Mouse (Mus musculus) hindbrain, embryonic 12.5 days (tissue): Measurements from ENCODE around the gene Cox10. TPM values are rescaled to one million over a fixed set of nuclear protein-coding genes. Genes with fewer than 3 reads are reported as not detected.

Experiments
- ATAC-seq: fragments of 200-750 bp; cut with Nextera tagmentation; 2 replicates; pipeline ENCODE4 v1.8.0; 2017; ENCODE audit warnings: moderate TSS enrichment; ENCODE audit not compliant: low FRiP score
- H3K27ac ChIP-seq: fragments of 300-500 bp; sonication (generic); 2 replicates; pipeline ENCODE4 v1.5.1; 2016; ENCODE audit warnings: mild to moderate bottlenecking
- H3K27me3 ChIP-seq: fragments of 300-500 bp; sonication (generic); 2 replicates; pipeline ENCODE4 v1.6.1; 2016; ENCODE audit warnings: mild to moderate bottlenecking
- H3K36me3 ChIP-seq: fragments of 300-500 bp; sonication (generic); 2 replicates; pipeline ENCODE4 v1.6.1; 2016; ENCODE audit warnings: mild to moderate bottlenecking
- H3K4me1 ChIP-seq: fragments of 300-500 bp; sonication (generic); 2 replicates; pipeline ENCODE4 v1.6.1; 2016
- H3K4me2 ChIP-seq: fragments of 300-500 bp; sonication (generic); replicated peaks from 2 replicates; pipeline ENCODE4 v1.6.1; 2016; ENCODE audit warnings: mild to moderate bottlenecking
- H3K4me3 ChIP-seq: fragments of 300-500 bp; sonication (generic); 2 replicates; pipeline ENCODE4 v1.5.1; 2016; ENCODE audit warnings: mild to moderate bottlenecking
- H3K9ac ChIP-seq: fragments of 300-500 bp; sonication (generic); 2 replicates; pipeline ENCODE4 v1.6.1; 2016; ENCODE audit warnings: mild to moderate bottlenecking, moderate library complexity
- H3K9me3 ChIP-seq: fragments of 300-500 bp; sonication (generic); replicated peaks from 2 replicates; pipeline ENCODE4 v1.6.1; 2016; ENCODE audit warnings: mild to moderate bottlenecking
- WGBS: fragments of 180-500 bp; shearing (Covaris S2); methylation state at CpG from one replicate; pipeline ENCODE4 v1.1.7; 2016; 5-methylcytosine and 5-hydroxymethylcytosine counted together
- polyA plus RNA-seq: library from polyadenylated mRNA; unstranded; fragments of >200 nt; fragmentation: Nextera tagmentation; extraction: Ambion mirVana; gene quantifications from 2 replicates; pipeline ENCODE4 v1.2.1, GENCODE M21; 2016

The Cox10 gene
- polyA plus RNA-seq, 1 experiment from 2014 or later, result 19.8 TPM

GRCm38 (mm10) chr11:64076212-64076611, 3.1 kb downstream of the Cox10 start:
- Histone ChIP-seq H3K4me1 (peaks cover 13% of the 10 kb centered on the region), H3K9me3 (no peaks in the 10 kb centered on the region), H3K36me3 (peaks cover 12% of the 10 kb centered on the region; the same call in 1 of the 2 replicates), H3K27ac (no peak overlapping the region), H3K27me3 (no peaks in the 10 kb centered on the region), H3K9ac (no peak overlapping the region), H3K4me2 (no peak overlapping the region), H3K4me3 (no peak overlapping the region)
- ATAC-seq, result no peak
- WGBS, result 95% methylated on average over 4 of the region's 4 CpGs

GRCm38 (mm10) chr11:64073379-64073778, 5.9 kb downstream of the Cox10 start:
- Histone ChIP-seq H3K27ac (no peak overlapping the region), H3K9ac (no peak overlapping the region), H3K9me3 (no peaks in the 10 kb centered on the region), H3K4me2 (no peak overlapping the region), H3K36me3 (peaks cover 28% of the 10 kb centered on the region), H3K4me3 (no peak overlapping the region), H3K4me1 (peaks cover 4% of the 10 kb centered on the region), H3K27me3 (no peaks in the 10 kb centered on the region)
- ATAC-seq, result no peak
- 76% methylated on average over 4 of the region's 4 CpGs for WGBS

DNA sequence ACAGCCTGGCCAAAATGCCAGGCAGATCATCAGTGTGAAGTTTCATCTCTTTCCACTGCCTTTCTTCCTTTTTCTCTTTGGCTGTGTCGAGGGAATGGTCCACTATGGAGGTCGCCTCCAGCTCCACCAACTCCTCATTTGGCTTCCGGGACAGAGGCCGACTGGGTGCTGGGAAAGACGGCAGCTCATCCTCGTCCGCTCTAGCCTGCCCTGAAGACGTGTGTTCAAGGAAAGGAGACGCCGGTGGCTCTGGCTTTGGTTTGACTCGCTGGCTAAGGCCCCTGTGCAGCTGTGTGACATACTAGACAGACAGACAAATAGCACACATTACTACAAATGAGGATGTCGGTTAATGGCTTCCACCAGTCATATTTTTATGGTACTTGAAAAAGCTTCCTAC, 7.7 kb downstream of the Cox10 start:
- no peak for ATAC-seq
- Histone ChIP-seq H3K4me3 (no peak overlapping the region), H3K27me3 (no peaks in the 10 kb centered on the region), H3K27ac (no peak overlapping the region), H3K9me3 (no peaks in the 10 kb centered on the region), H3K9ac (no peak overlapping the region), H3K36me3 (peaks cover 28% of the 10 kb centered on the region), H3K4me2 (no peak overlapping the region), H3K4me1 (no peaks in the 10 kb centered on the region)
- 93% methylated on average over 12 of the region's 12 CpGs for WGBS

DNA sequence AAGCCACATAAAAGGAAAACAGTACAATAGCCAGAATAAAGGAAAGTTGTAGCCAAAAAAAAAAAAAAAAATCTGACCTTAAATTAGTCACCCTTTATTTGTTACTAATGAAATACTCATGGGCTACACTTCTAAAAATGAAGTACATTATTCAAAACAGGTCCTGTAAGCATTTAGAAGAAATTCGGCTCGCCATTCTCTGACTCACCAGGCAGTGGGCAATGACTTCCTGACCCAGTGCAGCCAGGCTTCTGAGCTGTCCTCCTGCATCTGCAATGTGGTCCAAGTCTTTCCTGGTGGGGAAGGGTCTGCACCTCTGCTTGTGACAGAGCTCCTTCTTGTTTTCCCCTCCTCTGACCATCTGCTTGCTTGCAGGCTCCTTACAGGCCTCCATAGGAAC, 13.3 kb downstream of the Cox10 start:
- no peak for ATAC-seq
- Histone ChIP-seq H3K36me3 (peaks cover 15% of the 10 kb centered on the region), H3K9ac (no peak overlapping the region), H3K27me3 (no peaks in the 10 kb centered on the region), H3K4me2 (no peak overlapping the region), H3K4me1 (no peaks in the 10 kb centered on the region), H3K27ac (no peak overlapping the region), H3K4me3 (no peak overlapping the region), H3K9me3 (no peaks in the 10 kb centered on the region)
- WGBS, result 97% methylated on average over 2 of the region's 2 CpGs

GRCm38 (mm10) chr11:64063130-64063529, 16.1 kb downstream of the Cox10 start:
- ATAC-seq, result no peak

GRCm38 (mm10) chr11:64062226-64062625, 17.0 kb downstream of the Cox10 start:
- Histone ChIP-seq H3K4me3 (no peak overlapping the region), H3K4me1 (no peaks in the 10 kb centered on the region), H3K9me3 (no peaks in the 10 kb centered on the region), H3K27ac (no peak overlapping the region), H3K9ac (no peak overlapping the region), H3K4me2 (no peak overlapping the region), H3K27me3 (no peaks in the 10 kb centered on the region), H3K36me3 (0 out of 2 replicates have a peak, but pooled peaks cover 10% of the 10 kb centered on the region)
- ATAC-seq, result no peak
- 97% methylated on average over 4 of the region's 4 CpGs for WGBS

More at GRCm38 (mm10) chr11:64063130-64063529, 16.1 kb downstream of the Cox10 start:
- H3K27me3 ChIP-seq, result no peaks in the 10 kb centered on the region
- H3K4me3 ChIP-seq, result no peak overlapping the region
- H3K27ac ChIP-seq, result no peak overlapping the region
- H3K4me2 ChIP-seq, result no peak overlapping the region
- no peak overlapping the region for H3K9ac ChIP-seq
- 80% methylated on average over 3 of the region's 3 CpGs for WGBS
- no peaks in the 10 kb centered on the region for H3K4me1 ChIP-seq
- H3K9me3 ChIP-seq, result no peaks in the 10 kb centered on the region
- H3K36me3 ChIP-seq, result peaks cover 10% of the 10 kb centered on the region; the same call in 1 of the 2 replicates

DNA sequence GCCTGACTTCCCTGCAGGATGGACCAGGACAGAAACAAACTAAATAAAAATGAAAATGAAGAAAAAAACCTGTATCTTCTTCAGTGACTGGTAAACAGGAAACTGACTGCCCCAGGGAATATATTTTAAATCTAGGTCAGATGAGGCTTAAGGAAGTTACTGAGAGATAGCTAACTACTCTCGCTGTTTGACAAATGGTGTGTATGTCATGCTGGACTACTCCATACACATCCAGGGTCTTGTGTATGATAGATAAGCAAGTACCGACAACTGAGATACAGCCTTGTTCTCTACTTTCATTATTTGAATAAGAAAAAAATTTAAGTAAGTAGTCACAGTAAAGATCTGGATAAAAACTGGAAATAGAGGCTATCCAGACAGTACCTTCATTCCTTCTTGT, 20.0 kb downstream of the Cox10 start:
- Histone ChIP-seq H3K4me1 (no peaks in the 10 kb centered on the region), H3K9me3 (no peaks in the 10 kb centered on the region), H3K4me3 (no peak overlapping the region), H3K9ac (no peak overlapping the region), H3K36me3 (peaks cover 10% of the 10 kb centered on the region; the same call in 1 of the 2 replicates), H3K4me2 (no peak overlapping the region), H3K27me3 (no peaks in the 10 kb centered on the region), H3K27ac (no peak overlapping the region)
- no peak for ATAC-seq
- 92% methylated on average over 2 of the region's 2 CpGs for WGBS

- no peak for ATAC-seq
- Histone ChIP-seq H3K36me3 (peaks cover 10% of the 10 kb centered on the region; the same call in 1 of the 2 replicates), H3K4me3 (no peak overlapping the region), H3K9ac (no peak overlapping the region), H3K9me3 (no peaks in the 10 kb centered on the region), H3K27me3 (no peaks in the 10 kb centered on the region), H3K27ac (no peak overlapping the region), H3K4me2 (no peak overlapping the region), H3K4me1 (no peaks in the 10 kb centered on the region)
- 94% methylated on average over 3 of the region's 3 CpGs for WGBS
Observed at GRCm38 (mm10) chr11:64058474-64058873, 20.8 kb downstream of the Cox10 start.

GRCm38 (mm10) chr11:64053371-64053770, 25.9 kb downstream of the Cox10 start:
- WGBS, result 79% methylated on average over 5 of the region's 5 CpGs

DNA sequence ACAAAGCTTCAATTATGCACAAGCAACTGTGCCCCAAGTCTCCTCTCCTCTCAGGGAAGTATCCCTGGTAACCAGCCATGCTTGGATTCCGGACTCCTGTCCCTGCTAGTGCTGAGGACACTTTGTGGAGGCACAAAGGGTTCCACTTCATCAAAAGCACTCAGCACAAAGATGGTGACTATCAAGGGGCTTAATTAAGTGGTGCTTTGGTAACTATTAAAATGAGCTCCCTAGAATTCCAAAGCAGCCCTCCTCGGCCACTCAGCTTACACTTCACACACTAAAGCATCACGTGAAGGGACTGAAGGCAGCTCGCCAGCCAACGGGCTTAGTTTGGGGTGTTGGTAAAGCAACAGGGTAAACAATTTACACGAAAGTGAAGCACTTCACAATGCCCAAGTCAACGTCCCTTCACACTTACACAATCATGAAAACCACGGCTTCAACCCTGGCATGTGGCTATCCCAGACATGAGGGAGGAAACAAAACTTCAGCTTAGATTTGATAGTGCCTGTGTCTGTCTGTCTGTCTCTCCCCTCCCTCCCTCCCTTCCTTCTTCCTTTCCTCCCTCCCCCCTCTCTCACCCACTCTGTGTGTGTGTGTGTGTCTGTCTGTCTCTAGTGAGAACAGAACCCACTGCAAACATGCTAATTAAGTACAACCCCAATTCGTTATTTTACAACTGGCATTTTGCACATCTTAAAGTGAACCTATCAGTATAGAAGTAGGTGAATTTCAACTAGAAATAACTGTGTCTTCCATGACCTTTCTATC, 27.9 kb downstream of the Cox10 start:
- Histone ChIP-seq H3K9me3 (no peaks in the 10 kb centered on the region), H3K4me3 (no peak overlapping the region), H3K4me2 (no peak overlapping the region), H3K4me1 (peaks cover 14% of the 10 kb centered on the region), H3K9ac (no peak overlapping the region), H3K27ac (no peak overlapping the region), H3K27me3 (peaks cover 3% of the 10 kb centered on the region; the same call in 1 of the 2 replicates), H3K36me3 (no peaks in the 10 kb centered on the region; the same call in 1 of the 2 replicates)
- ATAC-seq, result peak; percentile 68
- WGBS, result 38% methylated on average over 9 of the region's 9 CpGs

More at GRCm38 (mm10) chr11:64053371-64053770, 25.9 kb downstream of the Cox10 start:
- Histone ChIP-seq H3K27ac (no peak overlapping the region), H3K9ac (no peak overlapping the region), H3K27me3 (peaks cover 3% of the 10 kb centered on the region; the same call in 1 of the 2 replicates), H3K4me1 (peaks cover 14% of the 10 kb centered on the region), H3K9me3 (no peaks in the 10 kb centered on the region), H3K4me2 (no peak overlapping the region), H3K4me3 (no peak overlapping the region), H3K36me3 (peaks cover 3% of the 10 kb centered on the region; the same call in 1 of the 2 replicates)
- ATAC-seq, result no peak

DNA sequence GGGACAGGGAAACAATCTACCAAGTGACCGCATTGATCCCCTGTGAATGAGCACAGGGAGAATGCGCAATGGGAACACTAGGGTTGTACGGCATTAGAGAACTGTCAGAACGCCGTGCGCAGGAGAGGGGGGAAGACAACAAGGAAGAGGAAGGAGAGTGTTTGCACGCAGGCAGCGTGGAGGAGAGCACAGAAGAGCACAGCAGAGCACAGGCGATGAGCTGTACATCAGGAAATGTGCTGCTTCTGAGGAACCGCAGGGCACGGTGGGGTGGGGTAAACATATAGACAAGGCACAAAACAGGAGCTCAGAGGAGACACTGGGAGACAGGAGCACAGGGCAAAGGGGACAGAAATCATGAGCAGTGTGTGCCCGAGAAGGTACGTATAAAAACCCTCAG, 31.8 kb downstream of the Cox10 start:
- H3K36me3 ChIP-seq, result no peaks in the 10 kb centered on the region
- H3K4me3 ChIP-seq, result no peak overlapping the region
- no peak overlapping the region for H3K27ac ChIP-seq
- peaks cover 14% of the 10 kb centered on the region for H3K4me1 ChIP-seq
- no peak overlapping the region for H3K4me2 ChIP-seq
- no peak overlapping the region for H3K9ac ChIP-seq
- peaks cover 3% of the 10 kb centered on the region; the same call in 1 of the 2 replicates for H3K27me3 ChIP-seq
- no peaks in the 10 kb centered on the region for H3K9me3 ChIP-seq
- no peak for ATAC-seq
- WGBS, result 87% methylated on average over 13 of the region's 13 CpGs

DNA sequence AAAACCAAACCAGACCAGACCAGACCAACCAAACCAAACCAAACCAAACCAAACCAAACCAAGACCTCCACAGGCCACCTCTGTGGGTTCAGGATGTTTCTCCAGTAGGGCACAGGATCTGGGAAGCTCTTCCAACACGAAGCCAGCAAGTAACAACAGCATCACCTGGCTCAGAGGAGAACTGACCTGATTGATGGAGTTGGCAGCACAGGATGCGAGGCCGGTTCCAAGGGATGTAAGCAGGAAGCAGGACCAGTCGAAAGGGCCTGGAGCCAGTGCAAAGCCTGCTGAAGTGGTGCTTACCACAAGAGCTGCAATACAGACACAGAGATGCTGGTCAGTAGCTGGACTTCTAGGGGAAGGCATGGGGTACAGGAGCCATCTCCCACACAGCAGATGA, 34.2 kb downstream of the Cox10 start:
- H3K27me3 ChIP-seq, result peaks cover 3% of the 10 kb centered on the region; the same call in 1 of the 2 replicates
- H3K27ac ChIP-seq, result no peak overlapping the region
- no peak for ATAC-seq
- H3K36me3 ChIP-seq, result no peaks in the 10 kb centered on the region
- H3K9me3 ChIP-seq, result no peaks in the 10 kb centered on the region
- H3K4me1 ChIP-seq, result no peaks in the 10 kb centered on the region
- 88% methylated on average over 4 of the region's 4 CpGs for WGBS
- no peak overlapping the region for H3K9ac ChIP-seq
- no peak overlapping the region for H3K4me3 ChIP-seq
- no peak overlapping the region for H3K4me2 ChIP-seq

- ATAC-seq, result no peak
- Histone ChIP-seq H3K4me3 (no peak overlapping the region), H3K9me3 (no peaks in the 10 kb centered on the region), H3K27ac (no peak overlapping the region), H3K36me3 (no peaks in the 10 kb centered on the region), H3K9ac (no peak overlapping the region), H3K4me2 (no peak overlapping the region), H3K27me3 (peaks cover 3% of the 10 kb centered on the region; the same call in 1 of the 2 replicates), H3K4me1 (no peaks in the 10 kb centered on the region)
- 93% methylated on average over 3 of the region's 3 CpGs for WGBS
Observed at GRCm38 (mm10) chr11:64044024-64044423, 35.2 kb downstream of the Cox10 start.
